Mouse (Mus musculus) cerebellum, adult 9-11 months (tissue): ENCODE data around the gene Six5.
"Not testable (repeated sequence)": the region's sequence is repeated elsewhere in the genome, so short reads cannot be mapped to it uniquely, and the experiment has no call there.

Experiments used
- DNase-seq: peaks from one replicate; pipeline ENCODE4 v3.0.0; 2022

The Six5 gene

DNA sequence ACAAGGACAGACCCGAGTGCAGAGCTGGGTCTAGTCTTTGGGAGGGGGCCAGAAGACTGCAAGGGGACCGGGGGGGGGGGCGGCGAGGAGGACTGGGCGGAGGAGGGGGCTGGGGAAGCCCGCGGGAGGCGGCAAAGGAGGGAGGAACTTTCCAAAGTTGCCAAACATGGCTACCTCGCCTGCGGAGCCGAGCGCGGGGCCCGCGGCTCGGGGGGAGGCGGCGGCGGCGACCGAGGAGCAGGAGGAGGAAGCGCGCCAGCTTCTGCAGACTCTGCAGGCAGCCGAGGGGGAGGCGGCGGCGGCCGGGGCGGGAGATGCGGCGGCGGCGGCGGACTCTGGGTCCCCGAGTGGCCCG is at the start of gene Six5:
Six5 (plus strand) TSS at position 124 of the 355 bp plus-strand sequence.
- peak; percentile 24 for DNase-seq

- DNase-seq, result no peak
Measured at GRCm38 (mm10) chr7:19044616-19045015, 49.8 kb upstream of the Six5 start.

DNA sequence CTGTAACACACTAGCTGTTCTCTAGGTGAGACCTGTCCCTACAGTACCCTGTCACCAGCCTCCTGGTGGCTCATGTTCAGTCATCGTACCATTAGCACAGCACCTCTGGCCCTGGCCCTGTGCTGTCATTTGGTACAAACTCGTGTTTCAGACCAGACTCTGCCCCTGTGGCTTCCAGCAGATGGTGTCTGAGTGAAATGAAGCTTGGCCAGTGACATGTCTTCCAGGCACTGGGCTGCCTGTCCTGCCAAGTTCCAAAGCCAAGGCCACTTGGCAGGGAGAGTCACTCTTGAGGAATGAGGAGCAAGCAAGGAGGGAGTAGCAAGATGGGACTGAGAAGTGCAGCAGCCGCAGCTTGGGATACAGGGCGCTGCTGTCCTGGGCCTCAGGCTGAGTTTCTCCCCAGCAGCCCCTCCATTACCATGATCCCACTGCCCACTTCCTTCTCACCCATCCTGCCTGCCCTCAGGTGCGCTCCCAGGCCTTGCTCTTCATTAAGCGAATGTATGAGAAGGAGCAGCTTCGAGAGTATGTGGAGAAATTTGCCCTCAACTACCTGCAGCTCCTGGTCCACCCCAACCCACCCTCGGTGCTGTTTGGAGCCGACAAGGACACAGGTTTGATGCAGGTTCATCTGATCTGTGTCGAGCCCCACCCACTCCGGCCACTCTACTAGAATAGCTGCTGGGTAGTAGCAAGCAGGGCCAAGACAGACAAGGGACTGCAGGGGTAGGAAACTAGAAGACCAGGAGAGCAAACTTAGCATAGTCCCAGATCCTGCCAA is 47.9 kb upstream of the Six5 start:
- DNase-seq, result peak; percentile 86

- DNase-seq, result no peak
Measured at GRCm38 (mm10) chr7:19048006-19048527, 46.3 kb upstream of the Six5 start.

GRCm38 (mm10) chr7:19049252-19049651 is 45.1 kb upstream of the Six5 start:
- DNase-seq, result no peak

DNA sequence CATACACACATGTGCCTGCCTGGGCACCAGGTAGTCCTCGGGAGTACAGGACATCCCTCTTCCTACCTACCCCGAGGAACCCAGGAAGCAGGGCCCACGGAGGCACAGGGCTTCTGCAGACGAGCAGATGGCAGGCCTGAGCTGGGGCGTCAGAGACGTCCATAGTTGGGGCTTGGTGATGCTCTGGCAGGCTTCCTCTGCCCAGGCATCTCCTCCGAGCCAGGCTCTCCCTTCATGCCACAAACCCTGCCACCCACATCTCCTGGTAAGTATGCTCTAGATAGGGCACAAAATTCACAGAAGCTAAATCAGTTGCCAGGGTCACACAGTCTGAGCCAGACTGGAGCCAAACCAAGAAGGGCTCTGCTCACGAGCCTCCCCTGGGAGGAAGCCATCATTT is 44.2 kb upstream of the Six5 start:
- no peak for DNase-seq

DNA sequence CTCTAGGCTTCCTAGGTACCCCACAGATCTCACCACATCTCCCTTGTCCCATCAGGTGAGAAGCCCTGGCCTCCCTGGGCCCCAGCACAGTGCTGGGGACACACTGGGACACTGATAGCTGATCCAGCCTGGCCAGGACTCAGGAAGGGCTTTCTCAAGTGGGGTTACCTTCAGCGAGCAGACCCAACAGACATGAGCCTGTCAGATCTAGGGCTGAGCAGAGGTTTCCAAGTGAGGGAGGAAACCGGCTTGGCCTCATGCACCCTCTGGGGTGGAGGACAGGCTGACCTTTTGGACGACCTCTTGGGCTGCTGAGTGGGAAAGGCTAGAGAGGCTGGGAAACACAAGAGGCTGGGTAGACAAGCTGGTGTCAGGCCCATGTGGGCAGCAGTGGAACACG is 43.2 kb upstream of the Six5 start:
- DNase-seq, result no peak

DNA sequence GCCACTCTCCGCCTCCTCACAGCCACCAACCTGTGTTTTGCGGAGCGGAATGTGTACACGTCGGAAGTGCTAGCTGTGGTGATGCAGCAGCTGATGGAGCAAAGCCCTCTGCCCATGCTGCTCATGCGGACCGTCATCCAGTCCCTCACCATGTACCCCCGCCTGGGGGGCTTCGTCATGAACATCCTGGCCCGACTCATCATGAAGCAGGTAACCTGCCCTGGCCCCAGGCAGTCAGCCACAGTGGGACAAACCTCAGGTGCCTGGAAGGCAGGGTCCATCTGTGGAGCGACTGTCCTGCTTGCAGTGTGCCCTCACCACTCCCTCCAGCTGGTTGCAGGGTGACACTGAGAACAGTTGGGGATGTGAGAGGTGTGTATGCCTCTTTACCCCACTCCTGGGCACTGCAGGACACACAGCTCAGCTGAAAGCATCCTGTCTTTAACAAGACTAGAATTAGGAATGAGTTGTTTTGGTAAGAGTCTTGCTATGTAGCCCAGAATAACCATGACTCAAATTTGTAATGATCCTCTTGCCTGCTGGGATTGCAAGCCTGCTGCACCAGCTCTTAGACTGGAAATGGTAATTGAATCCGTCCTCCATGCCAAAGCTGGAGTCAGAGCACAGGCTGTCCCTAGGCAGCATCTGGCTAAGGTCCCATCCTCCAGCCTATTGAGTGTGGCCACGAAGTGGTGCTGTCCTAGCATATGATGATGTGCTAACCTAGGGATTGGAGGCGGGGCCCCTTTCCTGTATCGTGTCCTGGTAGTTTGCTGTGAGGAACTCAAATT is 41.9 kb upstream of the Six5 start:
- DNase-seq, result no peak

DNA sequence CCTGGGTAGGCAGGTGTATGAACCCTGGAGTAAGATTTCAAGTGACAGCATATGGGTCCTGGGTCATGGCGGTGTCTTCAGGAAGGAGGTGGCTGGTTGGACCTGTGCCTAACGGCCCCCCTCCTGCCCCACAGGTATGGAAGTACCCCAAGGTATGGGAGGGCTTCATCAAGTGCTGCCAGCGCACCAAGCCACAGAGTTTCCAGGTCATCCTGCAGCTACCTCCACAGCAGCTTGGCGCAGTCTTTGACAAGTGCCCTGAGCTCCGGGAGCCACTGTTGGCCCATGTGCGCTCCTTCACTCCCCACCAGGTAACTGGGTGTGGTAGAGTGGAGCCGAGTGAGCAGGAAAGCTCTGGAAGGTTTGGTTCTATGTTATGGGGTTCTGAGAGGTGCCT is 41.3 kb upstream of the Six5 start:
- no peak for DNase-seq

DNA sequence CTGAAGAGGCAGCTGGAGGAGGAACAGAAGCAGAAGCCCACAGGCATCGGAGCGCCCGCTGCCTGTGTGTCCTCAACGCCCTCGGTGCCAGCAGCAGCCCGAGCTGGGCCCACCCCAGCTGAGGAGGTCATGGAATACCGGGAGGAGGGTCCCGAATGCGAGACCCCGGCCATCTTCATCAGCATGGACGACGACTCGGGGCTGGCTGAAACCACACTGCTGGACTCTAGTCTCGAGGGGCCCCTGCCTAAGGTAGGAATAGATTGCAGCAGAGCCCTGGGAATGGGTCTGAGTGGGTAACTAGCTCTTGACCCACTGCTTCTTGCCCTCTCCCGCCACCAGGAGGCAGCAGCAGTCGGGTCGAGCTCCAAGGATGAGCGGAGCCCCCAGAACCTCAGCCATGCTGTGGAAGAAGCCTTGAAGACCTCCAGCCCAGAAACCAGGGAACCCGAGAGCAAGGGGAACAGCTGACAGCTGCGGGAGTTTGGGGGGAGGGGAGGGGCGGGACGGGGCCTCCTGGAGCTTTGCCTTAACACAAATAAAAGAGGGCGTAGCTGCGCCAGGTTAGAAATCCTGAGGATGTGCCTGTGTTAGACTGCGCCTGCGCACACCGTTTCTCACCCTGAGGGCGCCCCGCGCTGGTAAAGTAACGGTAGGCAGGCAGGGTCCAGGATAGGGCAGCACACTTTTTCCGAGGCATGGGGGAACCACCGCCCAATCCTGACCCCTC is 40.2 kb upstream of the Six5 start, which contains the start of gene Rsph6a:
Rsph6a (plus strand) TSS at position 644 of the 730 bp plus-strand sequence.
- DNase-seq, result no peak

- DNase-seq, result no peak
Measured at GRCm38 (mm10) chr7:19054777-19055076, 39.7 kb upstream of the Six5 start.

- DNase-seq, result no peak
Measured at GRCm38 (mm10) chr7:19055108-19055507, 39.3 kb upstream of the Six5 start.

GRCm38 (mm10) chr7:19057405-19057804 is 37.0 kb upstream of the Six5 start:
- DNase-seq, result no peak

DNA sequence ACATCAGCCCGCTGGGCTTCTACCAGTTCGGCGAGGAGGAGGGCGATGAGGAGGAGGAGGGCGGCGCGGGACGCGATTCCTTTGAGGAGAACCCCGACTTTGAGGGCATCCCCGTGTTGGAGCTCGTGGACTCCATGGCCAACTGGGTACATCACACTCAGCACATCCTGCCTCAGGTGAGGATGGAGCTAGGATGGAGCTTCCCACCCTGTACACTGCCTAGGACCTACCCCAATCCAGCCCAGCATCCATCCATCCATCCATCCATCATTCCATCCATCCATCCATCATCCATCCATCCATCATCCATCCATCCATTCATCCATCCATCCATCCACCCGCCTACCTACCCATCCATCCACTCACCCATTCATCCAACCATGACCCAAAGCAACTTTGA is 28.5 kb upstream of the Six5 start:
- no peak for DNase-seq

GRCm38 (mm10) chr7:19067063-19067462 is 27.3 kb upstream of the Six5 start:
- DNase-seq, result no peak

DNA sequence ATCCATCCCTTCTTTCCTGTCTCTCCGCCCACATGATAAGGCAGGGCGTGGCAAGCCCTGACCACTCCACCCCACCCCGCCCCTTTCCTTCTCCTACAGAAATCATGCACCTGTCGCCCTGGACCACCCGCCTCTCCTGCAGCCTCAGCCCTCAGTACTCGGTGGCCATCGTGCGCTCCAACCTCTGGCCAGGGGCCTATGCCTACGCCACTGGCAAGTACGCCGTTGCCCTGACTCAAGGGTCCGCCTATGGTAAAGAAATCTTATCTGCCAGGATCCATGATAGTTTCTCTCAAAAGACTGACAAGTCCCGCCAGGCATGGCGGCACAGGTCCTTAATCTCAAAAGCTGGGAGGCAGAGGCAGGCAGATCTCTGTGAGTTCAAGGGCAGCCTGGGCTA is 26.5 kb upstream of the Six5 start:
- peak; percentile 18 for DNase-seq

- peak; percentile 34 for DNase-seq
Measured at GRCm38 (mm10) chr7:19068707-19069106, 25.7 kb upstream of the Six5 start.

DNA sequence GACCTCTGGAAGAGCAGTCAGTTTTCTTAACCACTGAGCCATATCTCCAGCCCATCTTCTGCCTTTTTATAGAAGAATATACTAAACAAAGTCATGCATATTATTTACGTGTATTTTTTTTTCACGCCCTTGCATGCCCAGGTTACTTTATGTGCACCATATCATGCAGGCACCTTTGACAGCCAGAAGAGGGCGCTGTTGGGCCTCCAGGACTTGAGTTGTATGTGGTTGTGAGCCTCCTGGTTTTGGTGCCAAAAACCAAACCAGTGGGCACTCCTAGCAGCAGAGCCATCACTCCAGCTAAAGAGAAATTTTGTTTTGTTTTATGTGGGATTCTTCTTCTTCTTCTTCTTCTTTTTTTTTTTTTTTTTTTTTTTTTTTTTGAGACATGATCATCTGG is 24.9 kb upstream of the Six5 start:
- peak; percentile 13 for DNase-seq

- not testable (repeated sequence) for DNase-seq
Measured at GRCm38 (mm10) chr7:19071024-19071423, 23.4 kb upstream of the Six5 start.

GRCm38 (mm10) chr7:19073504-19073903 is 20.9 kb upstream of the Six5 start:
- peak; percentile 45 for DNase-seq

DNA sequence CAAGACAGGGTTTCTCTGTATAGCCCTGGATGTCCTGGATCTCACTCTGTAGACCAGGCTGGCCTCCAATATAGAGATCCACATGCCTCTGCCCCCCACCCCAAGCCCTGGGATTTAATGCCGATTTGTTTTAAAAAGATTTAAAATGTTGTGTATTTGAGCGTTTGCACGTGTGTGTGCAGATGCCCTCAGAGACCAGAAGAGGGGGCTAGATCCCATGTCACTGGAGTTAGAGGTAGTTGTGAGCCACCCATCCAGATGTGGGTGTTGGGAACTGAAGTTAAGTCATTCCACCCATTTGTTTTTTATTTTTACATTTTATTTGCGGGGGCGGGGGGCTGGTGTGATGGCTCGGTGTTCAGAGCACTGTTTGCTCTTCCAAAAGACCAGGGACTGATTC is 19.9 kb upstream of the Six5 start:
- DNase-seq, result peak; percentile 21

DNA sequence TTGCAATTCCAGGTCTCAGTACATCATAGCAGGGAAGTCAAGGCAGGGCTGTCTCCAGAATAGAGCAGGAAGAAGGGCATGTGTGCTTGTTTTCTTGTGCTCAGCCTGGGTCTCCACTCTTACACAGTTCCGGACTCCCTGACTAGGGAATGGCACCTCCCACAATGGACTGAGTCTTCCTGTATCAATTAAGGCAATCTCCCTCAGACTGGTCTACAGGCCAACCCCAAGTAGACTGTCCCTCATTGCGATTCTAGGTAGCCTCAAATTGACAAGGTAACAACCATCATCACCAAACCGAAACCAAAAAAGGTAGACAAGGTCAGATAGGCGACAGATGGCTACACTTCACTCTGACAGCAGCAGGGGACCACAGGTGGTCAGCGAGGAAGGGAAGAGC is 19.2 kb upstream of the Six5 start:
- DNase-seq, result no peak
